Mouse (Mus musculus) layer of hippocampus, postnatal 36 days (tissue): Measurements from ENCODE around the gene Robo1. TPM values are rescaled to one million over a fixed set of nuclear protein-coding genes. Genes with fewer than 3 reads are reported as not detected.

Source experiments
- DNase-seq, 2 experiments: peaks; one replicate each; pipeline ENCODE4 v3.0.0; 2022
- total RNA-seq, 2 experiments: library from RNA; stranded (reverse); gene quantifications; 2 replicates each; pipeline ENCODE4 v1.2.3; 2021

Robo1 gene
- total RNA-seq, 2 experiments from 2014 or later: 59.3 to 67.0 TPM

- no peak for DNase-seq
These were observed 697.7 kb downstream of the Robo1 start for GRCm38 (mm10) chr16:73005831-73006230.

GRCm38 (mm10) chr16:73007434-73007833 lies 699.3 kb downstream of the Robo1 start:
- no peak for DNase-seq

GRCm38 (mm10) chr16:73011313-73011712 lies 703.2 kb downstream of the Robo1 start:
- no peak for DNase-seq

- DNase-seq: no peak
These were observed 704.8 kb downstream of the Robo1 start for GRCm38 (mm10) chr16:73012926-73013325.

GRCm38 (mm10) chr16:73014544-73014943 lies 706.4 kb downstream of the Robo1 start:
- no peak for DNase-seq

- peak in 1 of 2 experiments; percentile 14 for DNase-seq
These were observed 707.9 kb downstream of the Robo1 start for GRCm38 (mm10) chr16:73015976-73016375.

- no peak for DNase-seq
These were observed 708.7 kb downstream of the Robo1 start for GRCm38 (mm10) chr16:73016801-73017200.

- no peak for DNase-seq
These were observed 716.2 kb downstream of the Robo1 start for GRCm38 (mm10) chr16:73024326-73024725.

GRCm38 (mm10) chr16:73027692-73028091 lies 719.6 kb downstream of the Robo1 start:
- DNase-seq: peak in 1 of 2 experiments; percentile 8

GRCm38 (mm10) chr16:73030999-73031398 lies 722.9 kb downstream of the Robo1 start:
- no peak for DNase-seq

- peak; percentile 24 for DNase-seq
These were observed 727.3 kb downstream of the Robo1 start for GRCm38 (mm10) chr16:73035210-73035985.

- DNase-seq: no peak
These were observed 730.4 kb downstream of the Robo1 start for GRCm38 (mm10) chr16:73038552-73038951.

- no peak for DNase-seq
These were observed 754.4 kb downstream of the Robo1 start for GRCm38 (mm10) chr16:73062461-73062860.

GRCm38 (mm10) chr16:73067782-73068181 lies 759.7 kb downstream of the Robo1 start:
- DNase-seq: no peak

- DNase-seq: no peak
These were observed 763.9 kb downstream of the Robo1 start for GRCm38 (mm10) chr16:73072047-73072446.

GRCm38 (mm10) chr16:73072883-73073282 lies 764.8 kb downstream of the Robo1 start:
- no peak for DNase-seq

- no peak for DNase-seq
These were observed 774.3 kb downstream of the Robo1 start for GRCm38 (mm10) chr16:73082420-73082819.

- DNase-seq: no peak
These were observed 775.0 kb downstream of the Robo1 start for GRCm38 (mm10) chr16:73083077-73083476.
